Mouse (Mus musculus): Measurements from ENCODE around the gene Gtf2f2. TPM values are rescaled to one million over a fixed set of nuclear protein-coding genes. Genes with fewer than 3 reads are reported as not detected.
A peak's percentile ranks its signal among the peaks of the same experiment; 100 is the strongest.

Gtf2f2 gene
- total RNA-seq, 1 experiment: 23.2 TPM

DNA sequence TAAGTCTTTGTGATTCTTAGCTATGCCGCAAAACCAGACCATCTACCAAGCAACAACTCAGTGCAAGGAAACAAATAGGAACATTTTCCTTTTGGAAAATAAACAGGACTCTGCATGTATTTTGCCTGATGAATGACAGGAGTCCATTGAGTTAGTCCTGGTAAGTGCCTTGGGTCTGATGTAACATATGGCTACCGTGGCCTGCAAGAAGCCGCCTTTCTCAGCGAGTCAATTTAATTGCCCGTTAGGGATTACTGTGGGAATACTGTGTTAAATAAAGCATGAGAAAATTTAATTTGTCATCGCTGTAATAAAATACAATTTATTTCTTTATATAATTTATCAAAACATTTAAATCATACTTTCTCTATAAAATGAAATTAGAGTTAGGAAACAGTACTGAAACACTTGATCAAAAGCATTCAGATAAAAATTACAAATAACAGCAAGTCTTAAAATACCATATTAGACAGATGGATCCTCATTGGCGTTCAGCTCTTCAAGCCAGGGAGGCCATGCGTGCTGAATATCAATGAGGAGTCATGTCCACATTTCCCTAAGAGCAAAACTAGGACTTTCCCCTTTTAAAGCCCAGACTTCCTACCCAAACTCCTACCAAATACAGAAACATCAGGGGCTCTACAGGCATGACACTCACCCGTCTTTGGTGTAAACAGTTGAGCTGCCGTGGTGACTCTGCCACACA, 7.3 kb upstream of the Gtf2f2 start:
- H3K9me3 ChIP-seq (ENCODE audit: control insufficient read depth, insufficient read depth, low read depth, low read length): no peaks in the 10 kb centered on the region
- no peak overlapping the region for H3K4me3 ChIP-seq (ENCODE audit: insufficient read depth in 1 of 2, low read depth in 1 of 2, low read length in 2 of 2, poor library complexity in 1 of 2, severe bottlenecking in 1 of 2)
- TF ChIP-seq ZC3H11A (IDR thresholded peaks at IDR 0.05; ENCODE audit: borderline replicate concordance, low read depth, low read length) (no peak), CHD2 (IDR thresholded peaks at IDR 0.05; ENCODE audit: low read depth, low read length) (no peak), MAFK (IDR thresholded peaks at IDR 0.05; ENCODE audit: insufficient read depth, low read depth, low read length) (no peak), ZNF384 (IDR thresholded peaks at IDR 0.05; ENCODE audit: low read depth, low read length) (no peak), HCFC1 (IDR thresholded peaks at IDR 0.05; ENCODE audit: borderline replicate concordance, insufficient read depth, low read length) (no peak)
- in situ Hi-C loops (cut with MboI; ENCODE audit: low sequenced_read_pairs in 2 of 2, unreplicated experiment in 2 of 2): no loop called here
- no peak overlapping the region for H3K27ac ChIP-seq (ENCODE audit: insufficient read depth, low read depth, low read length, poor library complexity, severe bottlenecking)
- DNase-seq (ENCODE audit: low read depth, low spot score): no peak
- H3K9ac ChIP-seq (ENCODE audit: insufficient read depth, low read depth, low read length, poor library complexity, severe bottlenecking): no peak overlapping the region
- H3K4me1 ChIP-seq (ENCODE audit: control insufficient read depth in 2 of 2, insufficient read depth in 2 of 2, low read length in 2 of 2, poor library complexity in 1 of 2): no peaks in the 10 kb centered on the region
- no peaks in the 10 kb centered on the region for H3K36me3 ChIP-seq (ENCODE audit: control insufficient read depth, insufficient read depth, low read length, poor library complexity, severe bottlenecking)

DNA sequence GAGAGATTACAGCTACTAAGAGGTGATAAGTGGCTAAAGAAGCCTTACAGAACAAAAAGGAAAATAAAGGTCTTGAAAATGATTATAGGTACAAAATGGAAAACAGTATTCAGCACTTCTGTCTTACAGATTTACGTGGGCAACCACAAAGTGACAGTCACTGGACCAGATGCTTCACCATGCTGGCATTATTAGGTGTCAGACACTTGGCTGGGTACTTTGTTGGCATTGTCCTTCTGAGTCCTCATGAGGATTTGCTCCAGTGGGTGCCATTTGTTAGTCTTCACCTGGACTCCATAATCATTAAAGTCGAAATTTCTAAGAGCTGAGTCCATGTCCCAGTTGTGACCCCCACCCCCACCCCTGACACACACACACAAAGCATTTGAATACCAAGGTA, 3.7 kb upstream of the Gtf2f2 start:
- H3K4me1 ChIP-seq (ENCODE audit: control insufficient read depth in 2 of 2, insufficient read depth in 2 of 2, low read length in 2 of 2, poor library complexity in 1 of 2): peaks cover 0 to 3% of the 10 kb centered on the region in 2 experiments; a peak in 1 of 4 replicates
- no peak overlapping the region for H3K9ac ChIP-seq (ENCODE audit: insufficient read depth, low read depth, low read length, poor library complexity, severe bottlenecking)
- H3K27ac ChIP-seq (ENCODE audit: insufficient read depth, low read depth, low read length, poor library complexity, severe bottlenecking): no peak overlapping the region
- no peaks in the 10 kb centered on the region for H3K9me3 ChIP-seq (ENCODE audit: control insufficient read depth, insufficient read depth, low read depth, low read length)
- in situ Hi-C loops (cut with MboI; ENCODE audit: low sequenced_read_pairs in 2 of 2, unreplicated experiment in 2 of 2): no loop called here
- H3K4me3 ChIP-seq (ENCODE audit: insufficient read depth in 1 of 2, low read depth in 1 of 2, low read length in 2 of 2, poor library complexity in 1 of 2, severe bottlenecking in 1 of 2): no peak overlapping the region
- DNase-seq (ENCODE audit: low read depth, low spot score): no peak
- TF ChIP-seq CHD2 (IDR thresholded peaks at IDR 0.05; ENCODE audit: low read depth, low read length) (no peak), ZNF384 (IDR thresholded peaks at IDR 0.05; ENCODE audit: low read depth, low read length) (no peak), MAFK (IDR thresholded peaks at IDR 0.05; ENCODE audit: insufficient read depth, low read depth, low read length) (no peak), ZC3H11A (IDR thresholded peaks at IDR 0.05; ENCODE audit: borderline replicate concordance, low read depth, low read length) (no peak), HCFC1 (IDR thresholded peaks at IDR 0.05; ENCODE audit: borderline replicate concordance, insufficient read depth, low read length) (no peak)
- no peaks in the 10 kb centered on the region for H3K36me3 ChIP-seq (ENCODE audit: control insufficient read depth, insufficient read depth, low read length, poor library complexity, severe bottlenecking)

DNA sequence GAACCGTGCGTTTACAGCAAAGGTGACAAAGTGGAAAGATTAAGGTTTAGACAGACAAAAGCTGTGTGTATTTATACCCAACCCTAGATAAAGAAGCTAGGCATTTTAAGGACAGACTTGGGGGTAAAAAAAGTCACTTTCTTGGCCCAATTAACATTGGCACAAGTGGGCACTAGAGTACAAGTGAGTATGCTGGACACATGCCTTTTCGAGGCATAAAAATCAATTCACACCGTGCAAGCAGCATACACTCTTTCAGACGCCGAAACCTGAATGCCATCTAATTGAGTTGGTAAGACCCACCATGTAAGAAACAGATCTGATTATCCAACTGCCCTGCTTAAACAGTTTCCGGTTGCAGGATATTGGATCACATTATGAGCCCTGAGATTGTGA, 395 bp upstream of the Gtf2f2 start:
- Histone ChIP-seq H3K4me1 (ENCODE audit: control insufficient read depth in 2 of 2, insufficient read depth in 2 of 2, low read length in 2 of 2, poor library complexity in 1 of 2) (peaks cover 0 to 3% of the 10 kb centered on the region in 2 experiments; a peak in 1 of 4 replicates), H3K9ac (ENCODE audit: insufficient read depth, low read depth, low read length, poor library complexity, severe bottlenecking) (no peak overlapping the region; the same call in 1 of the 2 replicates), H3K4me3 (ENCODE audit: insufficient read depth in 1 of 2, low read depth in 1 of 2, low read length in 2 of 2, poor library complexity in 1 of 2, severe bottlenecking in 1 of 2) (peak overlapping the region in 1 of 2 experiments; percentile 42; a peak in 1 of 4 replicates), H3K27ac (ENCODE audit: insufficient read depth, low read depth, low read length, poor library complexity, severe bottlenecking) (no peak overlapping the region), H3K36me3 (ENCODE audit: control insufficient read depth, insufficient read depth, low read length, poor library complexity, severe bottlenecking) (no peaks in the 10 kb centered on the region), H3K9me3 (ENCODE audit: control insufficient read depth, insufficient read depth, low read depth, low read length) (no peaks in the 10 kb centered on the region)
- DNase-seq (ENCODE audit: low read depth, low spot score): no peak
- no peak for TF ChIP-seq HCFC1 (IDR thresholded peaks at IDR 0.05; ENCODE audit: borderline replicate concordance, insufficient read depth, low read length)
- no peak for TF ChIP-seq ZNF384 (IDR thresholded peaks at IDR 0.05; ENCODE audit: low read depth, low read length)
- no peak for TF ChIP-seq CHD2 (IDR thresholded peaks at IDR 0.05; ENCODE audit: low read depth, low read length)
- TF ChIP-seq ZC3H11A (IDR thresholded peaks at IDR 0.05; ENCODE audit: borderline replicate concordance, low read depth, low read length): no peak
- in situ Hi-C loops (cut with MboI; ENCODE audit: low sequenced_read_pairs in 2 of 2, unreplicated experiment in 2 of 2): no loop called here

DNA sequence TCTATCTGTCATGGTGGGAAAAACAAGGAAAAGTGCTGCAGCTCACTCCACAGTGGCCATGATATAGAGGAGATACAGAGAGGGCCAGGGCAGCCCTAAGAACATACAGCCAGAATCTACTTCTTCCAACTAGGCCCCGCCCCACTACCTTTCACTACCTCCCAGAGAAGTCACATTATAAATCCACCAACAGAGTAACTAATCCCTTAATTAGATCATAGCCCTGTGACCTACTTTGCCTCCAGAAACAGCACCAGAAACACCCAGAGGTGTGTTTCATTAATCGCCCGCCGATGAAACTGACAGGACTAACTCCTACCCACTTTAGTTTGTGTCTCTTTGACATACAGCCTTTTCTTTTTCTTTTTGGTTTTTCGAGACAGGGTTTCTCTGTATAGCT, 1.5 kb downstream of the Gtf2f2 start:
- Histone ChIP-seq H3K9ac (ENCODE audit: insufficient read depth, low read depth, low read length, poor library complexity, severe bottlenecking) (no peak overlapping the region), H3K27ac (ENCODE audit: insufficient read depth, low read depth, low read length, poor library complexity, severe bottlenecking) (no peak overlapping the region), H3K4me3 (ENCODE audit: insufficient read depth in 1 of 2, low read depth in 1 of 2, low read length in 2 of 2, poor library complexity in 1 of 2, severe bottlenecking in 1 of 2) (peak overlapping the region; percentile 78 to 95; a peak in 2 of 4 replicates), H3K36me3 (ENCODE audit: control insufficient read depth, insufficient read depth, low read length, poor library complexity, severe bottlenecking) (no peaks in the 10 kb centered on the region), H3K4me1 (ENCODE audit: control insufficient read depth in 2 of 2, insufficient read depth in 2 of 2, low read length in 2 of 2, poor library complexity in 1 of 2) (peaks cover 0 to 5% of the 10 kb centered on the region in 2 experiments; a peak in 2 of 4 replicates), H3K9me3 (ENCODE audit: control insufficient read depth, insufficient read depth, low read depth, low read length) (no peaks in the 10 kb centered on the region)
- no peak for DNase-seq (ENCODE audit: low read depth, low spot score)
- TF ChIP-seq ZC3H11A (IDR thresholded peaks at IDR 0.05; ENCODE audit: borderline replicate concordance, low read depth, low read length): no peak
- TF ChIP-seq ZNF384 (IDR thresholded peaks at IDR 0.05; ENCODE audit: low read depth, low read length): no peak
- TF ChIP-seq HCFC1 (IDR thresholded peaks at IDR 0.05; ENCODE audit: borderline replicate concordance, insufficient read depth, low read length): no peak
- TF ChIP-seq CHD2 (IDR thresholded peaks at IDR 0.05; ENCODE audit: low read depth, low read length): no peak
- no peak for TF ChIP-seq MAFK (IDR thresholded peaks at IDR 0.05; ENCODE audit: insufficient read depth, low read depth, low read length)
- in situ Hi-C loops (cut with MboI; ENCODE audit: low sequenced_read_pairs in 2 of 2, unreplicated experiment in 2 of 2): no loop called here
